Mouse (Mus musculus) kidney, postnatal 36 days (tissue): ENCODE measurements around the gene Ppp2ca.
A peak's percentile ranks its signal among the peaks of the same experiment; 100 is the strongest.
"Not testable (repeated sequence)": the region's sequence is repeated elsewhere in the genome, so short reads cannot be mapped to it uniquely, and the experiment has no call there.

Experiments used
- DNase-seq, 2 experiments: peaks; one replicate each; pipeline ENCODE4 v3.0.0; 2021 to 2022; ENCODE audit warnings: mixed read lengths in 2 of 2

Gene Ppp2ca

GRCm38 (mm10) chr11:52097016-52097415 is 1.5 kb upstream of the Ppp2ca start:
- DNase-seq, result no peak

GRCm38 (mm10) chr11:52097596-52097995 is 885 bp upstream of the Ppp2ca start:
- DNase-seq, result no peak

- peak; percentile 47 to 83 for DNase-seq
Measured at GRCm38 (mm10) chr11:52099031-52099761, 715 bp downstream of the Ppp2ca start.

- no peak for DNase-seq
Measured at GRCm38 (mm10) chr11:52099771-52100219, 1.3 kb downstream of the Ppp2ca start.

- DNase-seq, result no peak
Measured at GRCm38 (mm10) chr11:52102977-52103376, 4.5 kb downstream of the Ppp2ca start.

GRCm38 (mm10) chr11:52105503-52105902 is 7.0 kb downstream of the Ppp2ca start:
- no peak for DNase-seq

- peak in 1 of 2 experiments; percentile 25 for DNase-seq
Measured at GRCm38 (mm10) chr11:52106037-52106436, 7.6 kb downstream of the Ppp2ca start.

- no peak for DNase-seq
Measured at GRCm38 (mm10) chr11:52106438-52106837, 8.0 kb downstream of the Ppp2ca start.

GRCm38 (mm10) chr11:52108796-52109195 is 10.3 kb downstream of the Ppp2ca start:
- DNase-seq, result no peak

GRCm38 (mm10) chr11:52109421-52109820 is 10.9 kb downstream of the Ppp2ca start:
- DNase-seq, result no peak

GRCm38 (mm10) chr11:52115479-52115878 is 17.0 kb downstream of the Ppp2ca start:
- DNase-seq, result no peak

GRCm38 (mm10) chr11:52116117-52116516 is 17.6 kb downstream of the Ppp2ca start:
- not testable (repeated sequence) for DNase-seq

GRCm38 (mm10) chr11:52117156-52117555 is 18.7 kb downstream of the Ppp2ca start:
- no peak for DNase-seq

GRCm38 (mm10) chr11:52120415-52120814 is 21.9 kb downstream of the Ppp2ca start:
- DNase-seq, result not testable (repeated sequence)

- DNase-seq, result peak in 1 of 2 experiments; percentile 67
Measured at GRCm38 (mm10) chr11:52122045-52122444, 23.6 kb downstream of the Ppp2ca start.

- DNase-seq, result no peak
Measured at GRCm38 (mm10) chr11:52124468-52124867, 26.0 kb downstream of the Ppp2ca start.

GRCm38 (mm10) chr11:52127169-52127568 is 28.7 kb downstream of the Ppp2ca start:
- DNase-seq, result no peak

- DNase-seq, result no peak
Measured at GRCm38 (mm10) chr11:52127760-52128159, 29.3 kb downstream of the Ppp2ca start.

- DNase-seq, result no peak
Measured at GRCm38 (mm10) chr11:52128316-52129061, 30.0 kb downstream of the Ppp2ca start.

- peak in 1 of 2 experiments; percentile 37 for DNase-seq
Measured at GRCm38 (mm10) chr11:52129171-52129570, 30.7 kb downstream of the Ppp2ca start.

GRCm38 (mm10) chr11:52129621-52130450 is 31.4 kb downstream of the Ppp2ca start:
- DNase-seq, result no peak

- DNase-seq, result no peak
Measured at GRCm38 (mm10) chr11:52130451-52131068, 32.1 kb downstream of the Ppp2ca start.

GRCm38 (mm10) chr11:52143675-52144074 is 45.2 kb downstream of the Ppp2ca start:
- DNase-seq, result peak; percentile 66 to 68
